Mouse (Mus musculus) neural tube, embryonic 10.5 days (tissue): Measurements from ENCODE around the gene 2200002D01Rik.

ENCODE experiments used
- DNase-seq: peaks from one replicate; pipeline ENCODE4 v3.0.0-alpha.2; 2017; ENCODE audit warnings: low spot score; ENCODE audit errors: extremely low spot score

The 2200002D01Rik gene

GRCm38 (mm10) chr7:29248261-29248841 is at the start of gene 2200002D01Rik:
Gene 2200002D01Rik (minus strand): TSS chr7:29248466.
- DNase-seq = peak; percentile 47

GRCm38 (mm10) chr7:29296998-29297397 is 48.7 kb upstream of the 2200002D01Rik start:
- DNase-seq = peak; percentile 68

- DNase-seq = no peak
Measured at GRCm38 (mm10) chr7:29295861-29296647, 47.8 kb upstream of the 2200002D01Rik start.

GRCm38 (mm10) chr7:29294111-29294761 is 46.0 kb upstream of the 2200002D01Rik start:
- no peak for DNase-seq

- DNase-seq = peak; percentile 64
Measured at GRCm38 (mm10) chr7:29293131-29294065, 45.1 kb upstream of the 2200002D01Rik start.

- DNase-seq = no peak
Measured at GRCm38 (mm10) chr7:29292458-29293098, 44.3 kb upstream of the 2200002D01Rik start.

- peak; percentile 73 for DNase-seq
Measured at GRCm38 (mm10) chr7:29291616-29292457, 43.6 kb upstream of the 2200002D01Rik start.

- DNase-seq = peak; percentile 46
Measured at GRCm38 (mm10) chr7:29290691-29291485, 42.6 kb upstream of the 2200002D01Rik start.

- DNase-seq = no peak
Measured at GRCm38 (mm10) chr7:29289856-29290255, 41.6 kb upstream of the 2200002D01Rik start.

GRCm38 (mm10) chr7:29288942-29289638 is 40.8 kb upstream of the 2200002D01Rik start, which contains the start of gene Ppp1r14a:
Gene Ppp1r14a (plus strand): TSS chr7:29289308.
- peak; percentile 92 for DNase-seq

- no peak for DNase-seq
Measured at GRCm38 (mm10) chr7:29288079-29288478, 39.8 kb upstream of the 2200002D01Rik start.

GRCm38 (mm10) chr7:29287481-29287880 is 39.2 kb upstream of the 2200002D01Rik start:
- no peak for DNase-seq

- DNase-seq = no peak
Measured at GRCm38 (mm10) chr7:29284523-29284922, 36.3 kb upstream of the 2200002D01Rik start.

- no peak for DNase-seq
Measured at GRCm38 (mm10) chr7:29283876-29284275, 35.6 kb upstream of the 2200002D01Rik start.

GRCm38 (mm10) chr7:29282074-29282554 is 33.8 kb upstream of the 2200002D01Rik start:
- no peak for DNase-seq

GRCm38 (mm10) chr7:29281201-29282073 is 33.2 kb upstream of the 2200002D01Rik start, which contains the start of gene Spint2:
Gene Spint2 (minus strand): TSS chr7:29281912.
- peak; percentile 60 for DNase-seq

GRCm38 (mm10) chr7:29280801-29281200 is 32.5 kb upstream of the 2200002D01Rik start:
- DNase-seq = no peak
